Mouse (Mus musculus) urinary bladder, adult 2 months (tissue): ENCODE results near the gene Frat2. TPM values are rescaled to one million over a fixed set of nuclear protein-coding genes. Genes with fewer than 3 reads are reported as not detected.

Experiments used
- DNase-seq: peaks from one replicate; pipeline ENCODE4 v3.0.0; 2022; ENCODE audit warnings: low spot score
- polyA plus RNA-seq: library from polyadenylated mRNA; depleted of rRNA; stranded (reverse); fragments of >200 nt; gene quantifications from 2 replicates; pipeline ENCODE4 v1.2.3, GENCODE M21; 2012

The Frat2 gene
- polyA plus RNA-seq, 1 experiment = 1.8 TPM

GRCm38 (mm10) chr19:41846366-41847090, 1.4 kb downstream of the Frat2 start:
- no peak for DNase-seq

DNA sequence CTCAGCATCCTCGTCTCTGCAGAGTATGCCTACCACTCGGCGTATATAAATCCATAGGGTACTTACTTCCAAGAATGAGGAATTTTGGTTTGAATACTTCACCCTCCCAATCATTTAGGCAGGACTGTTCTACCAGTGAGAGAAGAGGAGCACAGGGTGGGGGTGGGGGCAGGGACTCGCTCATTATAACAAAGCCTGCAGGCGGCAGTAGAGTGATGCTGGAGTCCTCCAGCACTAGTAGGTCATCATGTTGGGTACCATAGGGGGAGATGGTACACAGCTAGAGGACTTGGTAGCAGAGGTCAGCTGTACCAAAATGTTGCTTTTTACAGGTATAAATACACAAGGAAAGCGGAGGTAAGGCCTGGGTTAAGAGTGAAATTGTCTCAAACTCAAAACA, 3.6 kb downstream of the Frat2 start:
- DNase-seq = no peak

GRCm38 (mm10) chr19:41842706-41843105, 5.2 kb downstream of the Frat2 start:
- DNase-seq = no peak

GRCm38 (mm10) chr19:41842196-41842595, 5.7 kb downstream of the Frat2 start:
- DNase-seq = no peak

DNA sequence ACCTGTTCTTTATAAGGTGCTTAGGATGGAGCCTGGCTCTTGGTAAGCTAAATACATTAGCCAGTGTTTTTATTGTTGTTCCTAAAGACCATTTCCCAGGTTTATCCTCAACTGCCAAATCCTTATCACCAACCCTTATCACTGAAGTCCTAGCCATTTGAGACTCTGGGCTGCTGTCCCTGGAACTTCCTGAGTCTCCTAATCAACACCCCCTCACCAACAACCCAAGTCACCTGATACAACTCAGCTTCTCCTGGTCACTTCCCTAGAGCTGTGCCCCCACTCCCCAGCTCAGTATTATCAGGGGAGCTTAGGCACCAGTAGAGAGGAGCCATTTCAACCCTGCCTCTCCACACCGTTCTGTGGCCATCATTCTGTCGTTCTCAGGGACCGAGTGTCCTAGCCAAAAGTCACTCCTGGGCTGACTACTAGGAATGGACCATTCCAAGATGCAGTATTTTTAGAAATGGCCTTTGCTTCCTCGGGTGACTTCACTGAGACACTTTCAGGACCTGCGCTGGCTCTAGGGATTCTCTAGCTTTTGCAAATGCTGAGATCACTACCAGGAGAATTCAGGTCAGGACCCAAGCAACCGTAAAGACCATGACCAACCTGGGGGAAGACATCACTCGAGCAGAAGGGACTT, 6.7 kb downstream of the Frat2 start:
- no peak for DNase-seq

DNA sequence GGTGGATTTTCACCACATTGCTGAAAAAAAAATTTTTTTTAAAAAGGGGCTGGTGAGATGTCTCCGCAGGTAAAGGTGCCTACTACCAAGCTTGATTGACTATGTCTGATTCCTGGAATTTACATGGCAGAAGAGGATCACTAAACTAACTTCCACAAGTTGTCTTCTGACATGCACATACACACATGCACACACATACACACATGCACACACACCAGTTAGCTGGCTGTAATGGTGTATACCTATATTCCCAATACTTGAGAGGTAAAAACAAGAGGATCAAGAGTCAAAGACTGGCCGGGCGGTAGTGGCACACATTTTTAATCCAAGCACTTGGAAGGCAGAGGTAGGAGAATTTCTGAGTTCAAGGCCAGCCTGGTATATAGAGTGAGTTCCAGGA, 8.2 kb downstream of the Frat2 start:
- no peak for DNase-seq

GRCm38 (mm10) chr19:41838808-41839207, 9.1 kb downstream of the Frat2 start:
- no peak for DNase-seq

GRCm38 (mm10) chr19:41837917-41838261, 10.0 kb downstream of the Frat2 start:
- DNase-seq = no peak

DNA sequence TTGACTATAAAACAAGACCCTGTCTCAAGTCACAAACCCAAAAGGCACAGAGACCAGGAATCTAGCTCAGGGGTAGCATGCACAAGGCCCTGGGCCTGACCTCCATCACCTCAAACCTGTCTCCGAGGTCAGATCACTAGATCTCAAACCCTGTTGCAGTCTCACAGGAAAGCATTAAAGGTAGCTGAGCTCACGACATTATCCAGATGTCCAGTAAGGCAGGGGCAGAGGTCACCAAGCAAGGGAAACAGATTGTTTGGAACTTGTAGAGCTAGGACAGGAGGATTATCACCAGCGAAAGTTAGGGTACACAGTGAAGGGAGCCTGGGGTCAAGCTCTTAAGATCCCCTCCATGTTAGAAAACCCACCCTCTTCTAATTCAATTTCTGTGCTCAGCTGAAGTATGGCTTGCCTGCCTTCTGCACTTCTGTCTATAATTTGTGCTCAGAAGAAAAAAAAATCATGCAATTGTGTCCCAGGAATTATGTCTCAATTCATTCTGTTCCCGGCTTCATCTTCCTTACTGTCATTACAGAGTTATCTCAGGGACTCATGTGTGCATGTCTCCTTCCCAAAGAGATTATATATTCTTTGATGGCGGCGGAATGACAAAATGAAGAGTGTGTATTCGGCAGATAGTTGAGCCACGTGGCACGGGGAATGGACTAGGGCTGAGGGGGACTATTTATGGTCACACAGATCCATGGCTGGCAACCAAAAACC, 10.6 kb downstream of the Frat2 start:
- DNase-seq = no peak

DNA sequence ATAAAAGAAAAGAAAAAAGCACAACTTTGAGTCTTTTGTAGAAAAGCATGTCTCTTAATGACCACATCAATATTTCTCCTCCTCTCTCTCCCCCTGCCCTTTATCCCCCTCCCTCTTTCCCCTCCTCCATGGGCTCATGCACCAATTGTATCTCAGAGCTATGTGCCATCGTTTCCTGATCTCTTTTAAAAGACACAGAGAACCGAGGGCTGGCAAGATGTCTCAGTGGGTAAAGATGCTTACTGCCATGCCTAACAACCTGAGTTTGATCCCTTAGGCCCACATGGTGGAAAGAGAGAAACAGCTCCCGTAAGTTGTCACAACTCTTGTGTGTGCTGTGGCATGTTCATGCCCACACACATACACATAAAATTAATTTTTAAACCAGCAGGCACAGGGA, 11.2 kb downstream of the Frat2 start:
- no peak for DNase-seq

GRCm38 (mm10) chr19:41835816-41836215, 12.1 kb downstream of the Frat2 start:
- DNase-seq = no peak

GRCm38 (mm10) chr19:41835407-41835806, 12.5 kb downstream of the Frat2 start:
- DNase-seq = no peak

- DNase-seq = no peak
Measured at GRCm38 (mm10) chr19:41832501-41833201, 15.3 kb downstream of the Frat2 start.

DNA sequence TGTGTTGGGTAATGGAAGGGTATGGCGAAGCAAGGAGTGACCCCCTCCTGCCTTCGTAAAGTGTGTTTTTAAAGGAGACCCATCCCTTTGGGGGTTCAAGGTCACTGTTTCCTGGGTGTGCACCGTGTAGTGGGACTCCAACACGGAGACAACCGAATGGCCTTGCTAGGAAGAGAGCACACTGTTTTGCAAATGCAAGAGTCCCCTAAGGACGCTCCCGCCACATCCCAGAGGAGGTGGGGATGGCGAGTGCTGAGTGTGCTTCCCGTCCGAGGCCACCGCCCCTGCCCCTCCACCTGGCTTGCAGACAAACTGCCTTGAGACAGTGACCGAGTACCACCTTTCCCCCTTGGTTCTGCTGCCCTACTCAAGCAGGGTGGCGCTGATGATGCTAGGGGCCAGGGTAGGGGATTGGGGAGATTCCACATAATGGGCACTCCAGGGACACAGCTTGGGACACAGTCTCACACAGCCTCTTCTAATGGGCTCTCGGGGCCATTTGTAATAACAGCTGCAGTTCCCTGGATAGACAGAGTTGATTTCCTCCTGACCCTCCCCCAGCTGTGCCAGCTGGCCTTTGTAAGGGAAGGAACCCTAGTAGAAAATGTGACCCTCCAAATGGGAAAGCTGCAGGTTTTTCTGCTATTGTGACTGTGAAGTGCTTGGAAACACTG, 16.1 kb downstream of the Frat2 start:
- no peak for DNase-seq

DNA sequence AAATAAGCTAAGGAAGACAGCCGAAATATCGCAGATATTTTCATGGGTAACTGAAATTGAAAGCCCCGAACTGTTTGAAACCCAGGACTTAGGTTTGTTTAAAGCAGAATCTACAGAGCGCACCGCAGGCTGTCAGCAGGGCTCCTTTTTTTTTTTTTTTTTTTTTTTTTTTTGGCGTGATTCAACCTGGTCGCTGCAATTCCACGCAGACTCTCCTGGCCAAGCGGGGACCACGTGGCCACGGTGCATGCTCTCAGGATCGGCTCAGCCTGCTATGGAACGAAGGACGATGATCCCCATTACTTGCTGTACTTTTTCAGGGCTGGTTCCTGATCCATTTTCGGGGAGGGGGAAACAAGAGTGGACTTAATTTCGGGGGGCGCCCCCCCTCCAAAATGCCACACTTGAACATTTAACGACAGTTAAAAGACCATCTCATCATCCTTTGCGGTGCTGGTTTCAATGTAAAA, 16.8 kb downstream of the Frat2 start:
- DNase-seq = no peak

- peak; percentile 38 for DNase-seq
Measured at GRCm38 (mm10) chr19:41830106-41831031, 17.6 kb downstream of the Frat2 start.

GRCm38 (mm10) chr19:41829381-41830105, 18.4 kb downstream of the Frat2 start, which contains the start of gene Frat1:
TSS of gene Frat1 (plus strand) at chr19:41829970.
- peak; percentile 86 for DNase-seq

DNA sequence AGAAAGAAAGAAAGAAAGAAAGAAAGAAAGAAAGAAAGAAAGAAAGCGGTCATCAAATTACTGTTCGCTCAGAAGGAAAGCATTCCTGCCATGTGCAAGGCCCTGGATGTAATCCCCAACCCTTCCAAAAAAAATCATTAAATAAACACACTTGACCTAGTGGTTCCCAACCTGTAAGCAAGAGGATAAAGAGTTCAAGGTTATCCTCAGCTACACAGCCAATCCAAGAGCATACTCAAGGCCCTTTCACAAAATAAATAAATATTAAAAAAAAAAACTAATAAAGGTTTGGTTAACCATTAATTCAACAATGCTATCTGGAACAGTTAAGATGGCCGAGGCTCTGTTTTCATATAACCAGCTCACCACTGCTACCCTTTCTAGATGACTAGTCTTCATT, 19.0 kb downstream of the Frat2 start:
- DNase-seq = no peak

GRCm38 (mm10) chr19:41826529-41826928, 21.4 kb downstream of the Frat2 start:
- no peak for DNase-seq

DNA sequence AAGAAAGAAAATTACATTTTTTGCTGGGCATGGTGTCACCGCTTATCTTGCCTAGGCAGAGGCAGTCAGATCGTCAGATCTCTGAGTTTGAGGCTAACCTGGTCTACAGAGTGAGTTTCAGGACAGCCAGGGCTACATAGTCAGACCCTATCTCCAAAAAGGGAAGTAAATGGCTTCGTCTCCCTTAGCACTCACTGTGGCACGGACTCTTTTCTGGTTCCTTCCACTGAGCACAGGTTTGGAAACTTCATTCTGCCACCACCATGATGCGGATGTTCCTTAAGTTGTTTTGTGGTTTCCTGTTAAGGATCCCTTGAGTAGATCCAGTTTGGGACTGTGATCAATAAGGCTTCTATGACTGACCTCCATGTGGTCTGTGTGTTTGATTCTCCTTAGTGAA, 23.0 kb downstream of the Frat2 start:
- DNase-seq = no peak
